Mouse (Mus musculus) kidney, adult 10 weeks (tissue): Measurements from ENCODE around the gene Akap9. TPM values are rescaled to one million over a fixed set of nuclear protein-coding genes. Genes with fewer than 3 reads are reported as not detected.

Source experiments
- polyA plus RNA-seq: library from polyadenylated mRNA; stranded (reverse); fragments of 350-450 nt; fragmentation: Illumina TruSeq; extraction: RNeasy Lipid Tissue Mini Kit (QIAGEN cat#74804); gene quantifications from one replicate; pipeline ENCODE4 v1.2.3, GENCODE M21; 2014; ENCODE audit warnings: low read depth, low replicate concordance

Gene Akap9
- 48.2 TPM for polyA plus RNA-seq

DNA sequence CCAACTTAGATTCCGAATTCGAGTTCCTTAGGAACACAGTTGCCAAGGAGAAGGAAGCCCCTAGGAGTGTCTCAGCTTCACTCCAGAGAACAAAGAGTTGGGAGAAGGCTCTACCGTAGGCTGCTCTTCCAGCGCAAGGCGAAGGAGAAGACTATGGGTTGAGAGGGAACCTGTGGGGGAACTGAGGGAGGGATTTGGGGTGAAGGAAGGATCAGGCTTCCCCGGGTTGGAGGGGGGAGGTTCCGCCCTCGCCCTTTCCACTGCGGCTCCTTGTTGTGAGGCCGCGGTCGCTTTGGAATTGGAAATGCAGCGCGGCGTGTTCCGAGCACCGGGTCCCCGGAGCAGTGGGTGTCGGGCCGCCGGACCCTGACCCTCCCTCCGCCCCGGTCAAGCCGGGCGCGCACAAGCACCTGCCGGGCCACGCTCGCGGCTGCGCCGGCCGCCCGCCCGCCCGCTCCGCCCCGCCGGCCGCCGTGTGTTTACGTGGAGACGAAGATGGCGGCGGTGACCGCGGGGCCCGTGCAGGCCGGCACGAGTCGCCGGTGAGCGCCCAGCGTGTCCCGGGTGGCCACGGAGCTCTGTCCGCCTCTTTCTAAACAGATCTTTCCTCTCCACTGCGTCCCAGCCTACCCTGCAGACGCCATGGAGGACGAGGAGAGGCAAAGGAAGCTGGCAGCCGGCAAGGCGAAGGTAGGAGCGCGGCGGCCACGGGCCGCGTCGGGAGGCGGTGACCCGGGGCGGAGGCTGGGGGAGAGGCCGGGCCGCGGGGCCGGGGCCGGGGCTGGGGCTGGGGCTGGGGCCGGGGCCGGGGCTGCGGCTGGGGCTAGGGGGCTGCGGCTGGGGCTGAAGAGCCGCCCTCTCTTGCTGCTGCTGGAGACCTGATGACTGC, at the start of gene Akap9:
Gene Akap9, plus strand, starts transcription at position 254 of the 889 bp plus-strand sequence.

DNA sequence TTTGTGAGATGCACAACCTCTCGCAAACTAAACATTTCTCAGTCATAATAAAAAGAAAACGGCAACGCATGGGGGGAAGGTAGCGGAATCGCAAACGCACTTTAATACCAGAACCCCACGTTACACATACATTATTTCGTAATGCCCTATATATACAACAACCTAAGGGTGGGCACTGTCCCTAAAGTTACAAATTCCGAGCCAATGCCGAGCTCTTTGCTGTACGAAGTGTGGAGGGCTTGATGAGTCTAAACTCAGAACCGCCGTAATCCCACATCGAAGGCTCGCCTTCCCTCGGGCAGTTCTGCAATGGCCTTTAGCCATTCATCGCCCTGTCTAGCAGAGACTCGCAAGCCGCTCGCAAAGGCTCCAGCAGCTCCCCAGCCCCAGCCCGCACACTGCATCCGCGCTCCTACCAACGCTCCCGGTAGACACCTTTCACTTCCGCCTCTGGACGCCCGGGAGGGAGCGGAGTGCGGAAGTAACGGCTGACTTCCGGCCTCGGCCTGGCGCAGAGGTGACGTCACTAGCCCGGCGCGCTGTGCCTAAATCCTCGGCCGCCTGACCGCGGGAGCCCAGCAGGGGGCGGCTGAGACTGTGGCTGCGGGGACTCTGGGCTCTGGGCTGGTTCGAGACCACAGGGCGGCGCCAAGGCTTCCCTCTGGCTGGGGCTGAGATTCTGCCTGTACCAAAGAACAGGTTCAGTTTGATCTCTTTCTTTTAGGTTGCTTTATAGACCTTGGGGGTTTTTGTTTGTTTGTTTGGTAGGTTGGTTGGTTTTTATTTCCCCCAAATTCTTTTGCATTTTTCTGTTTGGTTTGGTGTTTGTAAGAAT, 34.2 kb upstream of the Akap9 start, which contains the start of gene Mterf1a:
Gene Mterf1a, minus strand, starts transcription at position 475 of the 835 bp plus-strand sequence.

GRCm38 (mm10) chr5:4104341-4105040, 176.6 kb downstream of the Akap9 start, which contains the start of gene Cyp51:
Gene Cyp51 (minus strand): TSS chr5:4104746.

Other genes with a start within 250 kb of the Akap9 start
- gene Ankib1, start 125.1 kb upstream of the Akap9 start, polyA plus RNA-seq = 127 TPM
- gene Krit1, start 124.9 kb upstream of the Akap9 start, polyA plus RNA-seq = 80.3 TPM
- not detected for gene Lrrd1, start 82.9 kb upstream of the Akap9 start, polyA plus RNA-seq
- gene Mterf1a, start 34.1 kb upstream of the Akap9 start, polyA plus RNA-seq = 12.8 TPM
- 365 TPM for gene Cyp51, start 176.7 kb downstream of the Akap9 start, polyA plus RNA-seq